Mouse (Mus musculus) lung, adult 18-20 months (tissue): ENCODE measurements around the gene Sypl2.
A peak's percentile ranks its signal among the peaks of the same experiment; 100 is the strongest.
"Not testable (repeated sequence)": the region's sequence is repeated elsewhere in the genome, so short reads cannot be mapped to it uniquely, and the experiment has no call there.

ENCODE experiments used
- DNase-seq, 2 experiments: peaks; one replicate each; pipeline ENCODE4 v3.0.0; 2022; ENCODE audit warnings: mixed read lengths in 2 of 2

The Sypl2 gene

DNA sequence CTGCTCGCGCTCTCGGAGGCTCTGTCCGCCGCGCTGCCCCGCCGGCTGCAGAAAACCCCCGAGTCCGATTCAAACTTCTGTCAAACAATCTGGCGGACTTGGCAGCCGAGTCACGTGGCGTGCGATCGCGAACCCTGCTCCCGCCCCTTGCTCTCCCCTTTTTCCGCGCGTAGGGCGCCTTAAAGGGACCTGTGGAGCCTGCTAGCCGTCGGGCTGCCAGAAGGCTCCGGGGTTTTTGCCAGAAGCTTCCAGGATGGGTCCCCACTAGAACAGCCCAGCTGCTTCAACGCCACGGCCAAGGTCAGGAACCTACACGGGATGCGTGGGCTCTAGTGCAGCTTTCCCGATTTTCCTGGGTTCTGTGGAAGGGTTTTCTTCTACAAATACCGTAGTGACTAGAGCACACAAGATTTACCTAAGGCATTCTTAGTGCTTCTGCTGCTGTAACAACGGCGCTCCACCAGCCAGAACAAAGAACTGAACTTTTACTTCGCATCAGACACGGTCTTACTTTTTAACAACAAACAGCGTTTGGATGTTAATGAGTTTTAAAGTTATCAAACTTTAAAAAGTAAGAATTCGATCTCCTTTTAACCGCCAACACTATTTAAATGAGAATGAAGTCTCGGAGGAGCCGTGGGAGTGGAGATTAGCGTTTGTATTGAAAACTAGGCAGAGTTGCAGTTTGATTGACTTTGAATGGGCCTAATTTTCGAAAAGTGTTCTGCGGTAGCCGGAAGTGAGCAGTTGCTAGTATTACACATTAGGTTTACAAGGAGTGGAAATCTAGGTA is at the start of gene Sypl2:
Gene Sypl2, minus strand, starts transcription at position 91 of the 793 bp plus-strand sequence.
- peak; percentile 42 to 48 for DNase-seq

GRCm38 (mm10) chr3:108259319-108259718 is 32.9 kb upstream of the Sypl2 start:
- no peak for DNase-seq

GRCm38 (mm10) chr3:108257831-108258500 is 31.5 kb upstream of the Sypl2 start:
- no peak for DNase-seq

GRCm38 (mm10) chr3:108256719-108257637 is 30.5 kb upstream of the Sypl2 start, which contains the start of gene Psma5:
Gene Psma5 (plus strand): TSS chr3:108256926.
- peak; percentile 96 to 97 for DNase-seq

DNA sequence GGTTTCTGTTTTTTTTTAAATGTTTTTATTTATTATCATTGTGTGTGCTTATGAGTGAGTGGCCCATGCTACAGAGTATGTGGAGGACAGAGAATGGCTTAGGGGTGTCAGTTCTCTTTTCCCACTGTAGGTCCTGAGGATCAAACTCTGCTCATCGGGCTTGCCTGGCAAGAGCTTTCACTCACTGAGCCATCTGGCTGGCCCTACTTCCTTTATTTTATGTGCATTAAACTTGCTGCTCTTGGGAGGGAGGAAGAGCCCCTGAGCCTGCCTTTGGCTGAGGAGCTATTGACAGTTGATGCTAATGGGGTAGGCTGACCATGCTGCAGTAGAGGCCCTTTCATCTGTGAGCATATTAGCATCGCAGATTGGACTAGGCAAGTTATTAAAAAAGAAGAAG is 20.4 kb upstream of the Sypl2 start:
- no peak for DNase-seq

DNA sequence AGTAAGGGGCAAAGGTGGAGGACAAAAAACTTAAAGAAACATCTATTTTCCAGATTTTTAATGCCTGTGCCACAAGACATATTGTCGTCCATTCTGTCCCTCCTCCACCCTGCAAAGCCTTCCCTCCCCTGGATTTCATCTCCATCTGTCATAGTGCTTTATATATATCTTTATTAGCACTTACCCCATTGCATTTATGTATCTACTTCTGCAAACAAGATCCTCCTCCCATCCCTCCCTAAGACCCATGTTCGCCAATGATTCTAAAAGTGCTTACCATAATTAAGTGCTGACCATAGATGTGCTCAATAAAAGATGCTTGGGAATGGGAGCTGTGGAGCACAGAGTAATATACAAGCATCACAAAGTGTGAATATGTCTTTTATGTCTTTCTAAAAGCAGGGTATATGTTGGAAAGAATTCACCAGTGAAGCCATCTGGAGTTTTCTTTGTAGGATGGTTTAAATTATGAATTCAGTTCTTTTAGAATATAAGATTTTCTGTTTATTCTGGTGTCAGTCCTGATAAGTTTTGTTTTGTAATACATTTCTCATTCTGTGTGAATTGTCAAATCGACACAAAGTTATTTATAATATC is 14.9 kb upstream of the Sypl2 start:
- no peak for DNase-seq

DNA sequence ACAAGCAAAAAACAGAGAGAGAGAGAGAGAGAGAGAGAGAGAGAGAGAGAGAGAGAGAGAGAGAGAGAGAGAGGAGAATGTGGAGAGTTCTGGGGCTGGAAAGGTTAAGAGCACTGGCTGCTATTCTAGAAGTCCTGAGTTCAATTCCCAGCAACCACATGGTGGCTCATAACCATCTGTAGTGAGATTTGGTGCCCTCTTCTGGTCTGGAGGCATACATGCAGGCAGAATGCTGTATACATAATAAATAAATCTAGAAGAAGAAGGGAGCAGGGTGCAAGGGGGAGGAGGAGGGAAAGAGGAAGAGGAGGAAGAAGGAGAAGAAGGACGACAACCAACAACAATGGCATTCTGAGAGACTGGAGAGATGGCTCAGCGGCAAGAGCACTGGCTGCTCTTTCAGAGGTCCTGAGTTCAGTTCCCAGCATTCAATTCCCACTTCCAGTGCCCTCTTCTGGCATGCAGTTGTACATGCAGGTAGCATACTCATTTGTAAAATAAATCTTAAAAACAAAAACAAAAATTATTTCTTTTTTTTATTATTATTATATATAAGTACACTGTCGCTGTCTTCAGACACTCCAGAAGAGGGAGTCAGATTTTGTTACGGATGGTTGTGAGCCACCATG is 11.1 kb upstream of the Sypl2 start:
- not testable (repeated sequence) for DNase-seq

DNA sequence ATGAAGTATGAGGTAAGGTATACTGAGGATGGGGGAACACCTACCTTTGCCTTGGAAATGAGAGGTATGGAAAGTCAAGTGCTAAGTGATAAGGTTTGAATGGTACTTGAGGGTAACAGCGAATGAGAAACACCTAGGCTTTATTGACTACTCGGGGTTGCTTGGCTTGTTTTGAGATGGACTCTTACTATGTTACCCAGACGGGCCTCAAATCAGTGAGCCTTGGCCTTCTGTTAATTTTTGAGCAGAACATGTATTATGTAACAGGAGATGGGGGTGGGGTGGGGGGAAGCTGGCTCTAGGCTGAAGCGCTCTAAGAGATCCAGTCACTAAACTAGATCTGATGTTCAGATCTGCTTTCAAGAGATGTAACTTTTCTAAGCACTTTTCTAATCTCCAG is 5.2 kb upstream of the Sypl2 start:
- DNase-seq = no peak

DNA sequence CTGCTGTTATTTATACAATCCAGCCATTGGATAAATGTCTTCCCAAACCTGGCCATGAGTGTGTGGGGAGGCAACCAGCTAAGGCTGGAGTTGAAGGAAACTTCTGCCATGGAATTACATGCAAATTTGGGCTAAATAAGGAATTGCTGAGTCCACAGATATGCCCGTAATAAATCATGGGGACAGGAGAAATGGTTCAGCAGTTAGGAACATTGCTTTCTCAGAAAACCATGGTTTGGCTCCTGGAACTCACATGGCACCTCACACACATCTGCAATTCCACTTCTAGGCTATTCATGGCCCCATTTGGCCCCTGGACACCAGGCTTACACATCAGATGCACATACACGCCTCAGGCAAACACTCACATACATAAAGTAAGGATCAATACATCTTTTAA is 1.1 kb upstream of the Sypl2 start:
- DNase-seq = no peak

DNA sequence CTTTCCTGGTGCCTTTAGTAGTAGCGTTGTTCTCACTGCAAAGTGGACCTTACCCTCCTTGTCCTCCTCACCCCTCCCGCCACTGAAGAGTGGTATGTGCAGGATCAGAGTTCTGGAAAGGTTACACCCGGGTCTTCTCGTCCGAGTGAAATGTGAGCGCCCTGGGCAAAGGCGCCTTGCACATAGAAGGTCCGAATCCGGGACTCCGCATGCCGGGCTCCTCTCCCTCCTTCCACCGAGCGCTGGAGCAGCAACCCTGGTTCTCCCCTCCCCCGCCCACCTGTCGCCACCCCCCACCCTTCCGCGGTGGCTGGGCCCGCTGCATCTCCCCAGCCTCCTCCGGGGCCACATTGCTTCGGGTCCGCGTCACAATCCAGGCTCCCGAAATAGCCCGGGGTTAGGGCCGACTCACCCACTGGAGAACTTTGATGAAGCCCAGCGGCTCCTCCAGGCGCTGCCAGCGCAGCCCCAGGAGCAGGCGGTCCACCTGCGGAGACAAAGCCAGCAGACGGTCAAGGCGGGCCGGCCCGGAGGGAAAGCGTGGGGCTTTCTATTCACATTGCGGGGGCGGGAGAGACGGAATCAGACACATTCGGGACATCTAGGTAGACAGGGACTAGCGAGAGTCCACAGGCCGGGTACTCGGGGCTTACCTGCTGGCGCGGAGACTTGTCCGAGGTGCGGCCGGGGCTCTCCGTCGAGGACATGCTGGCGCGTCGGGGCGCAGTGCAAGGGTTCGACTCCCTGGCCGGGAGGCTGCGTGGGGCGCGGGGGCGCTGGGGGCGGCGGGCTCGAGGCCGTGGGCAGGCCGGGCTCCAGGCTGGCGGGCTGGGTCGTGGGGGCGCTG is 514 bp downstream of the Sypl2 start:
- DNase-seq = no peak

DNA sequence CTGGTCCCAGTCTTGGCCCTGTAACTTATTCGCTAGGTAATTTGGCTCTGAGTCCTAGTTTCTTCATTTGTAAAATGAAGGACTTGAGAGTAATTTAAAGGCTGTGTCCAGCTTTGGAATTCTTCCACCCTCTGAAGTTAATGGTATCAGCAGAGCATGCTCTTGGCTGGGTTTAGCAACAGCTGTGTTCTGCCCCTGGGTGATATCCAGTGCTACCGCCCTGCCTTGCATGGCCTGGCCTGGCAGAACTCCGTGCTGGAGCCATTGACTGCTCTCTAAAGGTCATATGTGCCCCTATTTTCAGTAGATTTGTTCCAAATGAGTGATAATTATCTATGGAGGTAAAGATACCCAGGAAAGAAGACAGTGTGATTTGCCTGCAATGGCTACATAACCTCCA is 5.8 kb downstream of the Sypl2 start:
- DNase-seq = no peak

DNA sequence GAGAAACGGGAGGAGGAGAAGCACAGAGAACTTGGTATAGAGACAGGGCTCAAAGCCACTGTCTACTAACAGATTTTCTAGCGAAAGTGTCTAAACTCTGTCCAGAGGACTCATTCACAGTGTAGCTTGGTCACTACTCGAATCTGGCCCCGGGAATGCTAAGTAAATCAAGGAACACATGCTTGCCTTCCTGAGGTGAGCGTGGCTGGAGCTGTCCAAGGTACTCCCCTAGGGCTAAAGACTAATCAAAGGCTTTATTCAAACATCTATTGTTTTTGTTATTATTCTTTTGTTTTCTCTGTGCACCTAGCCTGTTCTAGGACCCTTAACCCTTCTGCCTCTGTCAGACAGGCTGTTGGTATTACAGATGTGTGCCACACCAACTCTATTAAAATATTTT is 11.7 kb downstream of the Sypl2 start:
- DNase-seq = no peak

DNA sequence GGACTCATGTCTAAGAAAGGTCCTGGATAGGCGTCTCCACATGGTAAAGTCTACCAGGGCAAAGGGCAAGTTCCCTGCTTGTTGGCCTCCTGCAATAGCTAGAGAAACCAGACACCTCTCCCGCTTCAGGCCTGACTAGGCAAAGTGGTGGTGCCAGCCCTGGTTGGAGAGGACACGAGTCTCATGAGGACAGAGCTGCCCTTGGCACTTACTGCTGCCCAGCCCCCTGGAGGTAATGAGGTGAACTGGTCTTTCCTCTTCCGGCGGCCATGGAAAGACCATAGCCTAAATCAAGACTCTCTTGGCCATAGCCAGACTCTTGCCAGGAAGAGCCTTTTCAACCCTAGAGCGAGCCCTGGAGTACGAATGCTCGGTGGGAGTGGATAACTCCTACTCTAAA is 14.0 kb downstream of the Sypl2 start:
- no peak for DNase-seq

DNA sequence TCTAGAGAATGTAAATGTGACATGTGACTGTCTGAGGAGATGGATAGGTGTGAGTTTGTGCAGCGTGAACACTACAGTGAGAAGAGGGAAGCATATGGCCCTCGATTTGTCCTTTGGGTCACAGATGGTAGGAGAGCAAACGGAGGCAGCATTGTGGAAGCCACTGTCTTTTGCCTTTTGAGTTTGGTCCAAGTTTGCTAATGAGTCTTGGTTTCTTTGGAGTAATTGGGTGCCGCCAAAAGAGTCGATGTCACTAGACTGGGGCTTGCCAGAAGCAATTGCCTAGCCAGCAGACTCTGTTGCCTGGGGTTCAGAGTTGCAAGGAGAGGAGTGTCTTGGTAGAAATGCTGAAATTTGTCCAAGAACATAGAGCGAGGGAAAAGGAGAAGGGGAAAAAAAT is 14.6 kb downstream of the Sypl2 start:
- no peak for DNase-seq

DNA sequence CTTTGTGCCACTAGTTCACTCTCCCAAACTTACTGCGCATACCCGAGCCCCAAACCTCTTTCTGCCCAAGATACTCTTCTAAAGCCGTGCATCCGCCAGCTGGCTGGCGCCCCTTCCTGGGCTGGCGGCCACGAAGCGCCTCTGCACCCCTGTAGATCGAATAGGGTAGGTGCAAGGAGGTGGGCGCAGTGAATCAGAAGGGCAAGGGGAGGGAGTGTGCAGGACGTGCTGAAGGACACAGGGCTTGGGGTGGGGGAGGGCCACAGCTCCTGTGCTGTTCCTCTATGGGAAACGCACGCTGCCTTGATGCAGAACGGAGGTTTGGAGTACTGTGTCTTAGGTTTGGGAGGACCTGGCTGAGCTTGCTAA is 15.7 kb downstream of the Sypl2 start, which contains the start of gene Atxn7l2:
Gene Atxn7l2, minus strand, starts transcription at position 164 of the 369 bp plus-strand sequence.
- peak in 1 of 2 experiments; percentile 54 for DNase-seq

DNA sequence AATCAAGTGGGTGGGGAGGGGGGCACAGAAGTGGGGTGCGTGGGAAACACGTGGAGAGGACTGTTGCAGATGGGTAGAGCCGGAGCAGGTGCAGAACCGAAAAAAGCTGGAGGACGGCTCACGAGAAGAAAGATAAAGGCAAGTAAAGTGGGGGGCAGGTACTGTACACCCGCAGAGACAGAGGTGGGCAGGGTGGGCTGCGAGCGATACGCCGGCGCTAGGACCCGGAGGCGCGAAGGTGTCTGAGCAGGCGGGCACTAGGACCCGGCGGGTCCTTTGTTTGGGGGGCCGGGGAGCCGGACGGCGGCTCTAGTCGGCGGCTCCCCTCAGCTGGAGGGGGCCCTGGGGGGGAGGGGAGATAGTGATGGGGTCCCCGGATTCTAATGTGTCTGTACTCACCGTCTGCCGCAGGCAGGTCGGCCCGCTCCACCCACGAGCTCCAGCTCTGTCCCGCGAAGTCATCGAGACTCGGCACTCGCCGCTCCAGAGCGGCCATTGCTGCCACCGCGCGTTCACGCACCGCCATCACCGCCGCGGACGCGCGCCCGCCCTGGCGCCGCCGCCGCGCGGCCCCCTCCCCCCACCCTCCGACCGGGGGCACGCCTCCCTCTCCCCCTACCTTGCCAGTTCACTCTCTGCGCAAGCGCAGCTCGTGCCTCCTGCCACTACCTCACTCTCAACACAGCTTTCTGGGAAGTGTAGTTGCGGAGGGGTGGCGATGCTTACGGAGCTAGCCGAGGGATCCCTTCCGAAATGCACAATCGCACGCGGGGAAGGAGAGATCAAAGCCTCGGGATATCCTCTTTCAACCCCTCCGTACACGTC is 16.3 kb downstream of the Sypl2 start:
- DNase-seq = peak; percentile 94 to 95

DNA sequence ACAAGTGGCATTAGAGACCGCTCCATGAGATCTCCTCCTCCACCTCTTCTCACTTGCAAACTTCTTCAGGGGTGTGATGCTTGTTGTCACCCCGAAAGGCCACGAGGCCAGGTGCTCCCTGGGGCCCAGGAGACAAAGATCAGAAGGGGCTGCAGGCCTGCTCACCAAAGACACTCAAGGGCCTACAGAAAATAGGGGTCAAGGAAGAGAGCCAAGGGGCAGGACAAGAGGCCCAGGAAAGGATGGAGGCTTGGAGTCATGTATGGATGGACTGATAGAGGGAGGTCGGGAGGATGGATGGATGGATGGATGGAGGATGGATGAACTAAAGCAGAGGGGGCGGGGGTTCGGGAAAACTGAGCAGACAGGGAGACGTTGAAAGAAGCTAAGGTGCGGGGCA is 16.9 kb downstream of the Sypl2 start:
- DNase-seq = no peak

DNA sequence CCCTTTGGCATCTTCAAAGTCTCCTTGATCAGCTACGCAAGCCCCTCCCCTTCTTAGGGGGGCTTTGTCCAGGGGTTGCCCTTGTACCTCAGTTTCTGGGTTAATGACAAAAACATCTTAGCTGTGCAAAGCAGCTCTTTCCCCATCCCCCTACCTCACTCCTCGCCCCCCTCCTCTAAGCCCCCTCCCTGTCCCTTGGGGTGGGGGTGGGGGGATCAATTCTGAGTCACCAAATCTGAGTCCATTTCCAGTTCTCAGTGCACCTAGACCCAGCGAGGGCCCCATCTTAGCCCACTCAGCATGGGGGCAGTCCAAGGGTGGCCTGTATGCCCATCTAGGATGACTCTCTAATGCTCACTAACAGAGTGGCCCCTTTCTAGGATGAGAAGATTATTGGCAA is 17.4 kb downstream of the Sypl2 start:
- DNase-seq = no peak

GRCm38 (mm10) chr3:108206731-108207375 is 19.6 kb downstream of the Sypl2 start:
- DNase-seq = no peak

- DNase-seq = no peak
Observed at GRCm38 (mm10) chr3:108205601-108206000, 20.8 kb downstream of the Sypl2 start.
